Mouse (Mus musculus) lung, embryonic 16.5 days (tissue): ENCODE results near the gene Acss2. TPM values are rescaled to one million over a fixed set of nuclear protein-coding genes. Genes with fewer than 3 reads are reported as not detected.
"Not testable (repeated sequence)": the region's sequence is repeated elsewhere in the genome, so short reads cannot be mapped to it uniquely, and the experiment has no call there.

Experiments
- ATAC-seq: fragments of 200-750 bp; cut with Nextera tagmentation; 2 replicates; pipeline ENCODE4 v1.8.0; 2017; ENCODE audit warnings: low read depth, mild to moderate bottlenecking, moderate library complexity
- H3K27ac ChIP-seq: fragments of 300-500 bp; sonication (generic); 2 replicates; pipeline ENCODE4 v1.5.1; 2014; ENCODE audit warnings: mild to moderate bottlenecking, control low read depth, low read length
- H3K27me3 ChIP-seq: fragments of 300-500 bp; sonication (generic); 2 replicates; pipeline ENCODE4 v1.6.1; 2014; ENCODE audit warnings: low read depth, low read length, mixed read lengths; ENCODE audit not compliant: control insufficient read depth, insufficient read depth
- H3K36me3 ChIP-seq: fragments of 300-500 bp; sonication (generic); 2 replicates; pipeline ENCODE4 v1.6.1; 2014; ENCODE audit warnings: low read length; ENCODE audit not compliant: control insufficient read depth, insufficient read depth
- H3K4me1 ChIP-seq: fragments of 300-500 bp; sonication (generic); replicated peaks from 2 replicates; pipeline ENCODE4 v1.6.1; 2014; ENCODE audit warnings: low read length, mixed read lengths; ENCODE audit not compliant: control insufficient read depth, insufficient read depth
- H3K4me2 ChIP-seq: fragments of 300-500 bp; sonication (generic); 2 replicates; pipeline ENCODE4 v1.6.1; 2014; ENCODE audit warnings: low read depth, low read length, control low read depth
- H3K4me3 ChIP-seq: fragments of 300-500 bp; sonication (generic); 2 replicates; pipeline ENCODE4 v1.5.1; 2014; ENCODE audit warnings: mild to moderate bottlenecking, low read length, control low read depth
- H3K9ac ChIP-seq: fragments of 300-500 bp; sonication (generic); 2 replicates; pipeline ENCODE4 v1.6.1; 2014; ENCODE audit warnings: low read length, control low read depth
- H3K9me3 ChIP-seq: fragments of 300-500 bp; sonication (generic); 2 replicates; pipeline ENCODE4 v1.6.1; 2016; ENCODE audit warnings: low read length; ENCODE audit not compliant: control insufficient read depth
- WGBS: fragments of 180-500 bp; shearing (Covaris S2); extraction: QIAGEN DNeasy Blood & Tissue Kit; methylation state at CpG from one replicate; pipeline ENCODE4 v1.1.7; 2014; 5-methylcytosine and 5-hydroxymethylcytosine counted together
- polyA plus RNA-seq: library from polyadenylated mRNA; unstranded; fragments of >200 nt; fragmentation: Nextera tagmentation; extraction: Ambion mirVana; gene quantifications from 2 replicates; pipeline ENCODE4 v1.2.1, GENCODE M21; 2015

Gene Acss2
- polyA plus RNA-seq, 1 experiment from 2014 or later, result 11.0 TPM

GRCm38 (mm10) chr2:155592137-155592853, 74.5 kb downstream of the Acss2 start, which contains the start of gene Gss:
TSS of gene Gss (minus strand) at chr2:155592810.
- Histone ChIP-seq H3K36me3 (no peaks in the 10 kb centered on the region), H3K9me3 (no peaks in the 10 kb centered on the region), H3K4me2 (peak within 1 kb of the TSS; percentile 85), H3K27ac (peak within 1 kb of the TSS; percentile 74), H3K4me3 (peak within 1 kb of the TSS; percentile 54), H3K9ac (peak within 1 kb of the TSS; percentile 78), H3K4me1 (peaks cover 6% of the 10 kb centered on the region), H3K27me3 (no peaks in the 10 kb centered on the region)
- under 1% methylated on average over 53 of the region's 53 CpGs for WGBS
- peak; percentile 93 for ATAC-seq

- H3K9ac ChIP-seq, result peak overlapping the region; percentile 78
- H3K27me3 ChIP-seq, result no peaks in the 10 kb centered on the region
- H3K27ac ChIP-seq, result peak overlapping the region; percentile 59
- WGBS, result 0% methylated on average over 9 of the region's 9 CpGs
- no peaks in the 10 kb centered on the region for H3K9me3 ChIP-seq
- H3K4me3 ChIP-seq, result peak overlapping the region; percentile 54
- peak overlapping the region; percentile 85 for H3K4me2 ChIP-seq
- ATAC-seq, result no peak
- H3K4me1 ChIP-seq, result peaks cover 6% of the 10 kb centered on the region
- H3K36me3 ChIP-seq, result no peaks in the 10 kb centered on the region
These were observed 75.1 kb downstream of the Acss2 start for GRCm38 (mm10) chr2:155592854-155593283.

- no peak overlapping the region for H3K4me3 ChIP-seq
- peaks cover 6% of the 10 kb centered on the region for H3K4me1 ChIP-seq
- H3K36me3 ChIP-seq, result no peaks in the 10 kb centered on the region
- no peak for ATAC-seq
- no peak overlapping the region for H3K27ac ChIP-seq
- no peaks in the 10 kb centered on the region; the same call in 1 of the 2 replicates for H3K27me3 ChIP-seq
- 63% methylated on average over 6 of the region's 6 CpGs for WGBS
- no peak overlapping the region for H3K4me2 ChIP-seq
- no peaks in the 10 kb centered on the region for H3K9me3 ChIP-seq
- no peak overlapping the region for H3K9ac ChIP-seq
These were observed 77.8 kb downstream of the Acss2 start for GRCm38 (mm10) chr2:155595516-155595915.

GRCm38 (mm10) chr2:155603707-155604106, 86.0 kb downstream of the Acss2 start:
- Histone ChIP-seq H3K36me3 (no peaks in the 10 kb centered on the region), H3K9me3 (no peaks in the 10 kb centered on the region), H3K4me2 (no peak overlapping the region), H3K27me3 (no peaks in the 10 kb centered on the region), H3K9ac (no peak overlapping the region), H3K4me3 (no peak overlapping the region), H3K4me1 (no peaks in the 10 kb centered on the region), H3K27ac (no peak overlapping the region)
- no peak for ATAC-seq
- WGBS, result 51% methylated on average over 3 of the region's 3 CpGs

- Histone ChIP-seq H3K9me3 (no peaks in the 10 kb centered on the region), H3K9ac (no peak overlapping the region), H3K4me1 (no peaks in the 10 kb centered on the region), H3K36me3 (no peaks in the 10 kb centered on the region), H3K4me3 (no peak overlapping the region), H3K27ac (no peak overlapping the region), H3K4me2 (no peak overlapping the region), H3K27me3 (no peaks in the 10 kb centered on the region)
- no peak for ATAC-seq
- WGBS, result 31% methylated on average over 10 of the region's 10 CpGs
These were observed 87.0 kb downstream of the Acss2 start for GRCm38 (mm10) chr2:155604560-155605235.

GRCm38 (mm10) chr2:155605236-155605589, 87.5 kb downstream of the Acss2 start:
- WGBS, result 62% methylated on average over 4 of the region's 4 CpGs
- H3K36me3 ChIP-seq, H3K27ac ChIP-seq, H3K4me1 ChIP-seq, H3K27me3 ChIP-seq, H3K9ac ChIP-seq, ATAC-seq, H3K9me3 ChIP-seq, H3K4me2 ChIP-seq, H3K4me3 ChIP-seq: not testable (repeated sequence)

GRCm38 (mm10) chr2:155606360-155606759, 88.6 kb downstream of the Acss2 start:
- 70% methylated on average over 4 of the region's 4 CpGs for WGBS
- H3K9me3 ChIP-seq, result no peaks in the 10 kb centered on the region
- no peaks in the 10 kb centered on the region for H3K4me1 ChIP-seq
- H3K9ac ChIP-seq, result no peak overlapping the region
- H3K4me3 ChIP-seq, result no peak overlapping the region
- H3K36me3 ChIP-seq, result no peaks in the 10 kb centered on the region
- H3K27me3 ChIP-seq, result no peaks in the 10 kb centered on the region
- no peak overlapping the region for H3K4me2 ChIP-seq
- no peak overlapping the region for H3K27ac ChIP-seq
- ATAC-seq, result no peak

- H3K27me3 ChIP-seq, result no peaks in the 10 kb centered on the region
- H3K36me3 ChIP-seq, result no peaks in the 10 kb centered on the region
- H3K27ac ChIP-seq, result no peak within 1 kb of the TSS
- 0 out of 2 replicates have a peak, but pooled peaks cover 2% of the 10 kb centered on the region for H3K4me1 ChIP-seq
- H3K9me3 ChIP-seq, result no peaks in the 10 kb centered on the region
- no peak within 1 kb of the TSS for H3K4me2 ChIP-seq
- 38% methylated on average over 4 of the region's 4 CpGs for WGBS
- H3K9ac ChIP-seq, result no peak within 1 kb of the TSS
- no peak for ATAC-seq
- no peak within 1 kb of the TSS for H3K4me3 ChIP-seq
These were observed 93.2 kb downstream of the Acss2 start, which contains the start of gene Myh7b for GRCm38 (mm10) chr2:155610978-155611377. TSS of gene Myh7b (plus strand) at chr2:155611212.

- no peak overlapping the region for H3K9ac ChIP-seq
- no peaks in the 10 kb centered on the region for H3K27me3 ChIP-seq
- no peaks in the 10 kb centered on the region for H3K9me3 ChIP-seq
- H3K27ac ChIP-seq, result no peak overlapping the region
- WGBS, result 82% methylated on average over 9 of the region's 9 CpGs
- ATAC-seq, result no peak
- H3K4me1 ChIP-seq, result 0 out of 2 replicates have a peak, but pooled peaks cover 2% of the 10 kb centered on the region
- H3K36me3 ChIP-seq, result no peaks in the 10 kb centered on the region
- no peak overlapping the region for H3K4me3 ChIP-seq
- H3K4me2 ChIP-seq, result no peak overlapping the region
These were observed 94.2 kb downstream of the Acss2 start for GRCm38 (mm10) chr2:155611834-155612550.
